Mouse (Mus musculus) right cerebral cortex, postnatal 14 days (tissue): ENCODE data around the gene Brox.
A peak's percentile ranks its signal among the peaks of the same experiment; 100 is the strongest.
"Not testable (repeated sequence)": the region's sequence is repeated elsewhere in the genome, so short reads cannot be mapped to it uniquely, and the experiment has no call there.

Experiments used
- DNase-seq: peaks from one replicate; pipeline ENCODE4 v3.0.0; 2022

The Brox gene

DNA sequence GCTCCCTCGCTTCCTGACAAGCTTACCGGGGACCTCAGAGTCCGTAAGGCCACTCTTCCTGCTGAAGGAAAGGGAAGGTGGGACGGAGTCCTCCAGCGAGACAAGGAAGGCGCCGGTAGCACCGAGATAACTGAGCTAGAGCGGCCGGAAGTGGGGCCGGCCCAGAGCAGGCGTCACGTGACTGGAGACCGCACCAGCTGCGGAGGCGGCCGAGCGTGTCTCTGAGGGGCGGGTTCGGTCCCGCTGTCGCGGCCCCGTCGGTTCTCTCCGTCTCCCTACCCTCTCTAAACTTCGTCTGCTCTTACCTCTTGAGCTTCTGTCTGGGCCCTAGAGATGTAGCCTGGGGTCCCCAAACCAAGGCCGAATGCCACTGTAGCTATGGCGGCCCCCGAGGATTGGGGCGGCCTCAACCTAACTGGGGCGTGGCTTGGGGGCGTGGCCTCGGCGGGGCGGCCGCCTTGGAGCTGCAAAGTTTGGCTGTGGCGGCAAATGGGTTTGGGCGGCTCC is at the start of gene Brox:
Brox (minus strand) TSS at position 393 of the 507 bp plus-strand sequence.
- DNase-seq, result peak; percentile 94

DNA sequence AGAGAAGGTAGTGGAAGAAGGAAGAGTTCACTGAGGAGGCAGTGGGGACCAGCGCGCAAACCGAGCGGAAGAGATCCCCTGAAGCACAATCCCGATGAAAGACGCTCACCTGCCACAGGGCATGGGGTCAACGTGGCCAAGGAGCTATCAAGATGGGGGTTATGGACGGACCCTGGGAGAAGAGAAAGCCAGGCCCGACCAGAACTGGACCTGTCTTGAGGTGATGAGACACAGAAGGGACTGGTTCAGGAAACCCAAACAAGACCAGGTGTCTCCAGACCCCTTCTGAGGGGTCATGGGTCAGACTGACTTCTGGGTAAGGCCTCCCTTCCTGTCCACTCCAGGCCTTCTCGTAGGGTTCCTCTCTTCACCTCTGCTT is 48.7 kb upstream of the Brox start:
- no peak for DNase-seq

GRCm38 (mm10) chr1:183344886-183345816 is 48.1 kb upstream of the Brox start:
- DNase-seq, result peak; percentile 88

- DNase-seq, result not testable (repeated sequence)
Observed at GRCm38 (mm10) chr1:183342902-183343301, 45.8 kb upstream of the Brox start.

- DNase-seq, result no peak
Observed at GRCm38 (mm10) chr1:183327171-183327570, 30.1 kb upstream of the Brox start.

- DNase-seq, result no peak
Observed at GRCm38 (mm10) chr1:183324433-183324832, 27.4 kb upstream of the Brox start.

GRCm38 (mm10) chr1:183323923-183324322 is 26.9 kb upstream of the Brox start:
- no peak for DNase-seq

DNA sequence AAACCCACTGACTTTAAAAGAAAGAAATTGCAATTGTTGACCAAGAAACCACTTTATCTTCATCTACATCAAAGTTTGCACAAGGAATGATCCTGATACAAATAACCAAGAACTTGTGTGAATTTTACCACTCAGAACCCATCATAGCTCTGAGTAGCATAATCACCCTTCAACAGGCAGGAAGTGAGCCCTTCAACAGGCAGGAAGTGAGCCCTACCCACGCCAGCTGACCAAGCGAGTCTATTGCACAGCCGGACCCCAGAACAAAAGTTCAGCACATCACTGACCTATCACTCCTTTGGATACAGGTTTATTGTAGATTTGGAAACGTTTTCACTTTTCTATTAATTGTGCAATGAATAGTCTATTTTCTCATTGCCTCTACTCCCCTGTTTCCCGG is 25.4 kb upstream of the Brox start:
- not testable (repeated sequence) for DNase-seq

DNA sequence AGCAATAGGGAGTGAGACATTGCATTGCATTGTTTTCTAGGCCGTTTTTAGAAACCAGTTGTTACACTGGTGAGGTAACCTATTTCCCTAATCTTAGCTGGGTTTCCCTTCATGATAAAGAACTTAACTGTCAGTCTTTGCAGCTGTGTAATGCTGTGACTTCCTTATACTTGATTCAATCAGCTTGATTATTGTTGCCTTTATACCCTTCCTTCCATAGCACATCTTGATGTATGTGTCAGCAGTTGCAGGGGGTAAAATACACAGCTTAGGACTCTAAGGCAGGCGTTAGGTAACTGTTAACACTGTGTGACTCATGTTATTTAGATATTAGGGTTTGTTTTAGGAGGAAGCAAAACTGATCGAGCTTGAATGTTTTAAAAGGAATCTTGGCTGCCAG is 23.6 kb upstream of the Brox start:
- DNase-seq, result no peak

GRCm38 (mm10) chr1:183315783-183316182 is 18.7 kb upstream of the Brox start:
- no peak for DNase-seq

GRCm38 (mm10) chr1:183312076-183312475 is 15.0 kb upstream of the Brox start:
- no peak for DNase-seq

DNA sequence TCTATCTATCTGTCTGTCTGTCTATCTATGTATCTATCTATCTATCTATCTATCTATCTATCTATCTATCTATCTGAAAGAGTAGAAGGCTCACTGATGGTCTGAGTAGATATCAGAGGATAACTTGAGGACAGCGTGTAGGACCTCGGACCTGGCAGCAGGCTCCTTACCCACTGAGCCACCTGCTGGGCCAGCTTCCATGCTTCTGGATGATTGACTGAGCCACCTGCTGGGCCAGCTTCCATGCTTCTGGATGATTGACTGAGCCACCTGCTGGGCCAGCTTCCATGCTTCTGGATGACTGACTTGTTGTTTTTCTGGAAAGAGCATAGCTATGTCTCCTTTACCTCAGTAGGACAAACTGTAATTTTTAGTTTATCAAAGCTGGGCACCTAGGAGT is 12.5 kb upstream of the Brox start:
- DNase-seq, result not testable (repeated sequence)

- no peak for DNase-seq
Observed at GRCm38 (mm10) chr1:183308476-183308875, 11.4 kb upstream of the Brox start.

DNA sequence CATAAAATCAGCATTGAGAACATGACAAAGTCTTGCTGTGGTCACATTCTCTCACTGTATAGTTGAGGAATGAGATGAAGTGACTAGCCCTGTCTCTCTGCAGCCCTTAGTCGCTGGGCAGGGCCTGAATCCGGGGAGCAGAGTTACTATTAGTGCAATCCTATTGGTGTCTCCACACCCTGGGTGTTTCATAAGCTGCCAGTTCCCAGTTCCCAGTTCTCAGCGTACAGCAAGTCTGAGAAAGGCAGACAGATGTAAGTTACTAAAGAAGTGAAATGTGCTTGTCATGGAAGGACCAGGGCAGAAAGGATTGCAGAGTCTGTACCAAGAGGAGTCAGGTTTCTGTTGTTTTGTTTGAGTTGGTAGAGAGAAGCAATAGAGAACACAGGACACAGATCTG is 10.5 kb upstream of the Brox start:
- no peak for DNase-seq

GRCm38 (mm10) chr1:183299161-183299560 is 2.1 kb upstream of the Brox start:
- DNase-seq, result peak; percentile 84

- DNase-seq, result peak; percentile 40
Observed at GRCm38 (mm10) chr1:183297886-183298489, 919 bp upstream of the Brox start.

- peak; percentile 38 for DNase-seq
Observed at GRCm38 (mm10) chr1:183297473-183297885, 410 bp upstream of the Brox start.

GRCm38 (mm10) chr1:183296465-183296864 is 604 bp downstream of the Brox start, which contains the start of gene Aida:
Aida (plus strand) TSS chr1:183296590.
- DNase-seq, result peak; percentile 54

- DNase-seq, result no peak
Observed at GRCm38 (mm10) chr1:183289576-183289975, 7.5 kb downstream of the Brox start.

DNA sequence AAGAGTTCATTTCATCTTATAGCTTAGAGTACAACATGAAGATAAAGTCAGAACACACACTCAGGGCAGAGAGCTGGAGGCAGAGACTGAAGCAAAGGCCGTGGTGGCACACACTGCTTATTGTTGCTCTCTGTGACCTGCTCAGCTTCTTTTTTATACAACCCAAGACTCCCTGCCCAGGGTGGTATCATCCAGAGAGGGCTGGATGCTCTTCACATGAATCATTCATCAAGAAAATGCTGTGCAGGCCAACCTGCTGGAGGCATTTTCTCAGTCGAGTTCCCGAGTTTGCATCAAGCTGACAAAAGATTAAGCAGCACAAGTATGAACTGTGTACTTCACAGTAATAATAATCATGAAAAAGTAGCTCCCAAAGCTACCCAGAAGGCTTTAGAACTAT is 8.7 kb downstream of the Brox start:
- DNase-seq, result no peak

- DNase-seq, result no peak
Observed at GRCm38 (mm10) chr1:183275763-183276162, 21.3 kb downstream of the Brox start.

- DNase-seq, result no peak
Observed at GRCm38 (mm10) chr1:183274385-183274784, 22.7 kb downstream of the Brox start.

- DNase-seq, result no peak
Observed at GRCm38 (mm10) chr1:183272867-183273818, 23.9 kb downstream of the Brox start.
